Mouse (Mus musculus) C2C12 (cell line): ENCODE results near the gene Scgb2b11. TPM values are rescaled to one million over a fixed set of nuclear protein-coding genes. Genes with fewer than 3 reads are reported as not detected.
"Not testable (repeated sequence)": the region's sequence is repeated elsewhere in the genome, so short reads cannot be mapped to it uniquely, and the experiment has no call there.

Experiments used
- H3K27me3 ChIP-seq: one replicate; pipeline ENCODE4 v1.6.1; 2011; ENCODE audit not compliant: control insufficient read depth, insufficient read depth, insufficient read length
- H3K36me3 ChIP-seq: one replicate; pipeline ENCODE4 v1.6.1; 2011; ENCODE audit not compliant: control insufficient read depth, insufficient read depth
- H3K4me3 ChIP-seq: one replicate; pipeline ENCODE4 v1.5.1; 2011; ENCODE audit warnings: mild to moderate bottlenecking, control low read depth; ENCODE audit not compliant: poor library complexity, insufficient read depth, severe bottlenecking
- H3K79me2 ChIP-seq: one replicate; pipeline ENCODE4 v1.6.1; 2011; ENCODE audit not compliant: control insufficient read depth, insufficient read depth
- H3K79me3 ChIP-seq: one replicate; pipeline ENCODE4 v1.6.1; 2011; ENCODE audit warnings: low read depth, control low read depth
- H3ac ChIP-seq: one replicate; pipeline ENCODE3; 2011; ENCODE audit warnings: low read depth; ENCODE audit not compliant: control insufficient read depth, insufficient read length
- long read RNA-seq, 2 experiments: library from polyadenylated mRNA; unstranded; transcript quantifications; one replicate each; pipeline ENCODE4 v2.0.0; 2019 to 2020
- polyA plus RNA-seq: library from polyadenylated mRNA; unstranded; fragments of >200 nt; fragmentation: generic; extraction: Trizol; gene quantifications from one replicate; pipeline ENCODE4 v1.2.1, GENCODE M21; 2012; ENCODE audit warnings: missing spikeins

The Scgb2b11 gene
- not detected for polyA plus RNA-seq
- long read RNA-seq, experiment 1 = 0 reads
- long read RNA-seq, experiment 2 = 0 reads

DNA sequence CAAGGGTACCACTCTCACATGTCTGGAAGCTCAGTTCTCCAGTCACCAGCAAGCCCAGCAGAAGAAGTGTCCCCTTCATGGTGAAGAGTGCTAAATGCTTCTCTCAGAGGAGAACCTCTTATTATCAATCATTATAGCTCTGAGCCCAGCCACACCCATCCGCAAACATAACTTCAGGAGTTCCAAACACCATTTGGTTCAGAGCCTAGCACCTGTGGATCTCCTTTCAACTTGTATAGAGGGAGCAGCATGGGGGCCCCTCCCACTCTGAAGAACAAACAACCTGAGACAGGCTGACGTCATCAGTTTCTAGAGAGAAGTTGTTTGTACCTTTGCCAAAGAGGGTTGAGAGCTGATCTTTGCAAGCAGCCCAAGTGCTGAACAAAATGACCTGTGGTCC is at the start of gene Scgb2b11:
Gene Scgb2b11, minus strand, starts transcription at position 101 of the 400 bp plus-strand sequence.
- H3K79me3 ChIP-seq, H3K36me3 ChIP-seq, H3K4me3 ChIP-seq, H3K79me2 ChIP-seq, H3K27me3 ChIP-seq, H3ac ChIP-seq: not testable (repeated sequence)

DNA sequence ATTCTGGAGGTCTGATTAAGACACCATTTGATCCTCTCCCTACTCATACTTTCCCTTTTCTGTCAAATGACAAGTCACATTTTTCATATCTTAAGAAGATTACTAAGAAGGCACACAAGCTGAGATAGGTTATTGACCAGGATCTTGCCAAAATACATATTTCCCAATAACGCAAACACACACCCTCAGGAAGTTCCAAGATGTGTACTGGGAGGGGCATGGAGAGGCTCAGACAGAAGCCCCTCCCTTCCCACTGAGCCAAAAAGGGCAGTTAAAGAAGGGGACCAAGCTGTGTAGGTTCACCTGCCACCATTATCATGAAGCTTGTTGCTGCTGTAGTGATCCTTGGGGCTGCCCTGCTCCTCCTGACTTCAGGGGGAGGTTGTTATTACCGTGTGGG is 11.6 kb upstream of the Scgb2b11 start, which contains the start of gene Scgb1b11:
Gene Scgb1b11, plus strand, starts transcription at position 301 of the 400 bp plus-strand sequence.
- H3ac ChIP-seq, H3K79me3 ChIP-seq, H3K4me3 ChIP-seq, H3K27me3 ChIP-seq, H3K36me3 ChIP-seq, H3K79me2 ChIP-seq: not testable (repeated sequence)

Other genes with a start within 250 kb of the Scgb2b11 start
- not detected for gene Scgb1b10, start 110.3 kb downstream of the Scgb2b11 start, polyA plus RNA-seq
- gene Scgb1b11, start 11.7 kb upstream of the Scgb2b11 start, polyA plus RNA-seq = not detected
- gene Scgb2b12, start 116.1 kb upstream of the Scgb2b11 start, polyA plus RNA-seq = not detected
- not detected for gene Scgb1b12, start 123.0 kb upstream of the Scgb2b11 start, polyA plus RNA-seq
- gene Scgb1b29, start 230.4 kb upstream of the Scgb2b11 start, polyA plus RNA-seq = not detected